Mouse (Mus musculus): Measurements from ENCODE around the gene Map2. TPM values are rescaled to one million over a fixed set of nuclear protein-coding genes. Genes with fewer than 3 reads are reported as not detected.
A peak's percentile ranks its signal among the peaks of the same experiment; 100 is the strongest.

Map2 gene
- polyA plus RNA-seq, 2 experiments: 12.5 to 20.4 TPM

DNA sequence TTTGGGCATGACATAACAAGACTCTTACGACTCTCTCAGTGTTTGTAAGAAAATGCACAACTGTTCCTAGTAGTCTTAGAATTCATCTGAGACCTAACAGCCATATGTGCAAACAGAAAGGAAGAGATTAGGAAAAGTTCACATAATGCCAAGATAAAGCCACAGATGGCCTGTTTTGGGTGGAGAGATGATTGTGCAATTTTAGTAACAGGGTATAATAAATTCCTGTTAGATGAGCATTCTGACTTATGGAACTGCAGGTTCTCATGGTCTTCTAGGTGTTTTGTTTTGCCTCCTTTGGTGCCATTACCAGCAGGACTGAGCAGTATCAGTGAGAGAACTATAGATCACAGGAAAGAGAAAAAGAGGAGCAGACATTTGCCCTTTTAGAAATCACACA lies 164.1 kb downstream of the Map2 start:
- H3K27me3 ChIP-seq (ENCODE audit: control insufficient read depth, insufficient read depth, low read length): no peaks in the 10 kb centered on the region
- no peak overlapping the region for H3K9ac ChIP-seq (ENCODE audit: low read depth, low read length, severe bottlenecking)
- H3K27ac ChIP-seq (replicated peaks; ENCODE audit: low read depth, low read length): no peak overlapping the region
- H3K9me3 ChIP-seq (ENCODE audit: control insufficient read depth, low read length): no peaks in the 10 kb centered on the region
- ATAC-seq (ENCODE audit: low FRiP score, low read depth) (no peak), DNase-seq (ENCODE audit: low spot score) (no peak)
- no peak for TF ChIP-seq POLR2A (IDR thresholded peaks at IDR 0.05; ENCODE audit: borderline replicate concordance, extremely low read depth, insufficient read depth, insufficient read length)
- H3K4me1 ChIP-seq (ENCODE audit: control insufficient read depth, insufficient read depth, low read length): no peaks in the 10 kb centered on the region; the same call in 1 of the 2 replicates
- H3K36me3 ChIP-seq (ENCODE audit: control insufficient read depth, insufficient read depth, low read length): no peaks in the 10 kb centered on the region
- WGBS: 72% methylated on average over 1 of the region's 1 CpGs
- no peak overlapping the region for H3K4me2 ChIP-seq (replicated peaks; ENCODE audit: low read depth, low read length, severe bottlenecking)
- no peak overlapping the region for H3K4me3 ChIP-seq (replicated peaks; ENCODE audit: low read length)

DNA sequence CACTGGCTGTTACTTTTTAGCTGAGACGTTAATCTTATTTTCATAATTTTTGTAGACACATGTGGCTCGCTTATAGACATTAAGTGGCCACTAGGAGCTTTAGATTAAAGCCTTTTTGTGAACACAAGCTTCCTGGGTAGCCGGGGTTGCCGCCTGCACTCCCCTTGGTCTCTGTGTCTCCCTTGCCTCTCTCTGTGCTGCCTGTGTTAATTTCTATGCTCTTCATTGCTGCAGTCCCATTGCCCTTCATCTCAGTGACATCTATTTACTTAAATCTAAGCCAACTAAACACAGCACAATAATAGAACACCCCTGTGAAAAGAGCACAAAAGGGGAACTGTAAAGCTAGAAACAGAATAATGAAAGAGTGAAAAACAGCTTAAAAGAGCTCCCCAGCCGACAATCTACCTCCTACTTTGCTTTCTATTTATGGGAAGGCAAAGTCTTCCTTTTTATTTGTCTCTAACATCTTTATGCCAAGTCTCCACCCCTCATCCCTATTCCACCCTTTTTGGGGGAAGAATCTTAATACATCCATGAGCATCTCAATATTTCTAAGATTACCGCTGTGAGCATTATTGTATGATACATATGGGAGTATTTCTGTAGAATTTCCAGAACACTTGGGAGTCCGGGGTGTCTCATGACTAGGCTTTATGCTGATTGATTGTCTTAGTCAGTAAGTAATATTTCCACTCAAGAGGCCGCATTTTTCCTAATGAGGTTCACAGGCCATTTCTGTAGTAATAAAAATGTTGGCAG lies 173.5 kb downstream of the Map2 start:
- 34% methylated on average over 8 of the region's 8 CpGs for WGBS
- H3K27ac ChIP-seq (replicated peaks; ENCODE audit: low read depth, low read length): no peak overlapping the region
- peak; percentile 23; the same call in 1 of the 2 replicates for ATAC-seq (ENCODE audit: low FRiP score, low read depth)

DNA sequence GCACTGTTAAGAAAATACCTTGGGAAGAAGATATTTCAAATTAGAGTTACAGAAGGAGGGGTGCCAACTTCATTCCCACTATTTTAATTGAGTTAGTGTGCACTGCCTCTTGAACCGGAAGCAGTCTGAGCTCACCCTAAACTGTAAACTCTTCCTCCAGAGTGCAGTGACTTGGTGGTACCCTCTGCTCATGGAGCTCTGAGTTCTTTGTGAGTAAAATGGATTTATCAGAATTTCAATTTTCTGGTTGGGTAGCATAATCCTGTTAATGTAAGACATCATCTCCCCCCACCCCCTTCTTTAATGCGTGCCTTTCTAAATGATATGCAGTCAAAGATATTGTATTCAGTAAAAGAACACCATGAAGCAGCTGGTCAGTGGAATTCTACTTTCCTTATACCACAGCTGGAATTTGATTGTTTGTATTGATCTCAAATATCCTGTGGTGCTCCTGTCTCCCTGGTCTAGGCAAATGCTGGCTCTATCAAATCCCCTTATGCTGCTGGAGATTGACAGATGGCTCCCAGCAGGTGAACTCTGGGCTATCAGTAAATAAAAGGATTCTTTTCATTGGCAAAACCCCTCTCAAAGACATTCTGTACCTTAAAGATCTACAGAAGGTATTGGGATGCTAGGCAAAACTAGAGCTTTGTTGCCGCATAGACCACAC lies 174.2 kb downstream of the Map2 start:
- Histone ChIP-seq H3K4me1 (ENCODE audit: control insufficient read depth, insufficient read depth, low read length) (peaks cover 7% of the 10 kb centered on the region), H3K4me2 (replicated peaks; ENCODE audit: low read depth, low read length, severe bottlenecking) (no peak overlapping the region), H3K36me3 (ENCODE audit: control insufficient read depth, insufficient read depth, low read length) (no peaks in the 10 kb centered on the region), H3K9me3 (ENCODE audit: control insufficient read depth, low read length) (no peaks in the 10 kb centered on the region), H3K27me3 (ENCODE audit: control insufficient read depth, insufficient read depth, low read length) (no peaks in the 10 kb centered on the region), H3K27ac (replicated peaks; ENCODE audit: low read depth, low read length) (no peak overlapping the region), H3K4me3 (replicated peaks; ENCODE audit: low read length) (no peak overlapping the region), H3K9ac (ENCODE audit: low read depth, low read length, severe bottlenecking) (no peak overlapping the region)
- no peak for TF ChIP-seq POLR2A (IDR thresholded peaks at IDR 0.05; ENCODE audit: borderline replicate concordance, extremely low read depth, insufficient read depth, insufficient read length)
- peak; percentile 34; the same call in 1 of the 2 replicates for ATAC-seq (ENCODE audit: low FRiP score, low read depth)
- no peak for DNase-seq (ENCODE audit: low spot score)
- 75% methylated on average over 3 of the region's 3 CpGs for WGBS

More for the DNA sequence above, 173.5 kb downstream of the Map2 start:
- no peak for TF ChIP-seq POLR2A (IDR thresholded peaks at IDR 0.05; ENCODE audit: borderline replicate concordance, extremely low read depth, insufficient read depth, insufficient read length)
- DNase-seq (ENCODE audit: low spot score): peak; percentile 25
- Histone ChIP-seq H3K36me3 (ENCODE audit: control insufficient read depth, insufficient read depth, low read length) (no peaks in the 10 kb centered on the region), H3K4me2 (replicated peaks; ENCODE audit: low read depth, low read length, severe bottlenecking) (no peak overlapping the region), H3K4me1 (ENCODE audit: control insufficient read depth, insufficient read depth, low read length) (peaks cover 7% of the 10 kb centered on the region), H3K9me3 (ENCODE audit: control insufficient read depth, low read length) (no peaks in the 10 kb centered on the region), H3K27me3 (ENCODE audit: control insufficient read depth, insufficient read depth, low read length) (no peaks in the 10 kb centered on the region), H3K4me3 (replicated peaks; ENCODE audit: low read length) (no peak overlapping the region), H3K9ac (ENCODE audit: low read depth, low read length, severe bottlenecking) (no peak overlapping the region)

DNA sequence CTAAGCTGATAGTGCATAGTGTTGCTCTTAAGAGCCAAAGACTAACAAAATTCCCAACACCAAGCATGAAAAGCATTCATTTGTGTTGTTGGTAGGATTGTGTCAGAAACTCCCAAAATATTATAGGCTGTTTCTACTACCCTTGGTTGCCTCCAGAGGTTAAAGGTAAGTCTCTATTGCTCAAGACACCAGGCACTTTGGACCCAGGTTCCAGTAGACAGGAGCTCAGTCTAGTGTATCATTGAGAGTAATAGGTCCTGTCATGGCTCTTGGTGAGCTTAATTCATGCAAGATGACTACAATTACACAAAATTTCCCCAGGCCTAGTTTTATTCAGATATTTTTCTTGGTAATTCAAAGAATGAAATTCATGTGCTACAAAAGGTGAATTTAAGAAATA lies 176.3 kb downstream of the Map2 start:
- Histone ChIP-seq H3K9ac (ENCODE audit: low read depth, low read length, severe bottlenecking) (no peak overlapping the region), H3K4me1 (ENCODE audit: control insufficient read depth, insufficient read depth, low read length) (peaks cover 7% of the 10 kb centered on the region), H3K4me3 (replicated peaks; ENCODE audit: low read length) (no peak overlapping the region), H3K36me3 (ENCODE audit: control insufficient read depth, insufficient read depth, low read length) (no peaks in the 10 kb centered on the region), H3K9me3 (ENCODE audit: control insufficient read depth, low read length) (no peaks in the 10 kb centered on the region), H3K27me3 (ENCODE audit: control insufficient read depth, insufficient read depth, low read length) (no peaks in the 10 kb centered on the region), H3K4me2 (replicated peaks; ENCODE audit: low read depth, low read length, severe bottlenecking) (no peak overlapping the region), H3K27ac (replicated peaks; ENCODE audit: low read depth, low read length) (no peak overlapping the region)
- ATAC-seq (ENCODE audit: low FRiP score, low read depth) (no peak), DNase-seq (ENCODE audit: low spot score) (no peak)
- no peak for TF ChIP-seq POLR2A (IDR thresholded peaks at IDR 0.05; ENCODE audit: borderline replicate concordance, extremely low read depth, insufficient read depth, insufficient read length)

DNA sequence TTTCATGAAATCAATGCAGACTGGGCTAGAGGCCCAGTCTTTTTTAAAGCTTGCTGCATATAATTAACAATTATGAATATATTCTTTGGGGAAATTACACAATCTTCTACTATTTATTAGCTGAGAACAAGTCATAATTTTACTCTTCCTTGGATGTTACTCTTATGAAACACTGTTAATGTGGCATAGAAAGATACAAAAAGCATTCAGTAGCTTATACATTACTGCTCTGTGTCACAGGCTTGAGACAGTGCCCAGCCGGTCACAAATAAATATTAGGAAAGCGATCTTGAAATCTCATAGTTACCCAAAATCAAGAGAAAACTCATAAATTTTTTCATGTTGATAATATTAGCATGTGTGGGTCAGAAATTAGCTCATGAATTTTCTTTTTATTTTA lies 186.7 kb downstream of the Map2 start:
- H3K9ac ChIP-seq (ENCODE audit: low read depth, low read length, severe bottlenecking): no peak overlapping the region
- ATAC-seq (ENCODE audit: low FRiP score, low read depth) (no peak), DNase-seq (ENCODE audit: low spot score) (no peak)
- TF ChIP-seq POLR2A (IDR thresholded peaks at IDR 0.05; ENCODE audit: borderline replicate concordance, extremely low read depth, insufficient read depth, insufficient read length): no peak
- no peaks in the 10 kb centered on the region for H3K36me3 ChIP-seq (ENCODE audit: control insufficient read depth, insufficient read depth, low read length)
- WGBS: 76% methylated on average over 2 of the region's 2 CpGs
- H3K4me1 ChIP-seq (ENCODE audit: control insufficient read depth, insufficient read depth, low read length): peaks cover 5% of the 10 kb centered on the region; the same call in 1 of the 2 replicates
- no peak overlapping the region for H3K4me2 ChIP-seq (replicated peaks; ENCODE audit: low read depth, low read length, severe bottlenecking)
- H3K4me3 ChIP-seq (replicated peaks; ENCODE audit: low read length): no peak overlapping the region
- H3K27ac ChIP-seq (replicated peaks; ENCODE audit: low read depth, low read length): no peak overlapping the region
- H3K27me3 ChIP-seq (ENCODE audit: control insufficient read depth, insufficient read depth, low read length): no peaks in the 10 kb centered on the region
- H3K9me3 ChIP-seq (ENCODE audit: control insufficient read depth, low read length): no peaks in the 10 kb centered on the region
